Mouse (Mus musculus) spleen, adult 2 months (tissue): ENCODE results near the gene Nudt13.

Experiments used
- CTCF ChIP-seq: fragments of 200-500 bp; IDR thresholded peaks from 2 replicates; pipeline ENCODE4 v1.5.1; 2011; ENCODE audit warnings: mild to moderate bottlenecking, inconsistent platforms; ENCODE audit not compliant: insufficient read depth, insufficient read length, insufficient replicate concordance; ENCODE audit errors: extremely low read depth
- POLR2A ChIP-seq: fragments of 200-500 bp; IDR thresholded peaks from 2 replicates; pipeline ENCODE4 v1.6.1; 2011; ENCODE audit warnings: low read depth, low read length, inconsistent platforms

DNA sequence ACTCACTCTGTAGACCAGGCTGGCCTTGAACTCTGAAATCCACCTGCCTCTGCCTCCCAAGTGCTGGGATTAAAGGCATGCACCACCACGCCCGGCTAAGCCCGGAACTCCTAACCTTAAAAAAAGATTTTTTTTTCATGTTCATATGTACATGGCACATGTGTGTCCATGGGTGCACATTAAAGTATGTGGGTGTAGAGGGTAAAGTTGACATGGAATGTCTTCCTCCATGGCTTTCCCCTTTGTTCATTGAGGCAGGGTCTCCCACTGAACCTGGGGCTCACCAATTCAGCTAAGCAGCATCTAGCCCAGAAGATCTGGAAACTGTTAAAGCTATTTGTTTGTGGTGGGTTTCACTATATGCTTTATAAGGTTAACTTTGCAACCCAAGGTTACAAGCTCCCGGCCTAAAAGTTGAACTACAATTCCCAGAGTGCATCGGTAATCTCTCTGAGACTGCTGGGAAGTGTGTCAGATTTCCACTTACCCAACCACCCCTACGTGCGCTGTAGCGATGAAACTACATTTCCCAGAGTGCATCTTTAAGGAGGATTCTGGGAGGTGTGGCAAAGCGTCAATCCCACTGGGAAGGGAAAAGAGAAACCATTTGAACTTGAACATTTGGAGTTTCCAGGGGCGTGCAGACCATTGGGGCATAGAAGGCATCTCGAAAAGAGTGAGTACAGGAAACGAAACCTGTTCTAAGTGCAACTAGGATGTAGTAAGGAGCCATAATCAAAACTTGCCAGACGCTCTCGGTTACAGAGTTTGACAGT lies at the start of gene Nudt13:
- TF ChIP-seq CTCF: no peak
- TF ChIP-seq POLR2A: no peak
